Mouse (Mus musculus) heart, embryonic 16.5 days (tissue): ENCODE data around the gene Elmod3. TPM values are rescaled to one million over a fixed set of nuclear protein-coding genes. Genes with fewer than 3 reads are reported as not detected.
A peak's percentile ranks its signal among the peaks of the same experiment; 100 is the strongest.

ENCODE experiments used
- ATAC-seq: fragments of 200-750 bp; cut with Nextera tagmentation; replicated peaks from 2 replicates; pipeline ENCODE4 v1.8.0; 2017; ENCODE audit warnings: moderate number of reproducible peaks; ENCODE audit not compliant: insufficient read depth, low FRiP score; ENCODE audit errors: extremely low read depth
- H3K27ac ChIP-seq: fragments of 300-500 bp; sonication (generic); 2 replicates; pipeline ENCODE4 v1.5.1; 2014; ENCODE audit warnings: mild to moderate bottlenecking, low read length, control low read depth, moderate library complexity
- H3K27me3 ChIP-seq: fragments of 300-500 bp; sonication (generic); 2 replicates; pipeline ENCODE4 v1.6.1; 2014; ENCODE audit warnings: low read length, mixed read lengths; ENCODE audit not compliant: control insufficient read depth, insufficient read depth
- H3K36me3 ChIP-seq: fragments of 300-500 bp; sonication (generic); 2 replicates; pipeline ENCODE4 v1.6.1; 2014; ENCODE audit not compliant: control insufficient read depth, insufficient read depth
- H3K4me1 ChIP-seq: fragments of 300-500 bp; sonication (generic); 2 replicates; pipeline ENCODE4 v1.6.1; 2014; ENCODE audit warnings: low read length, mixed read lengths; ENCODE audit not compliant: control insufficient read depth, insufficient read depth
- H3K4me2 ChIP-seq: fragments of 300-500 bp; sonication (generic); 2 replicates; pipeline ENCODE4 v1.6.1; 2014; ENCODE audit warnings: low read depth, mild to moderate bottlenecking, control low read depth, low read length
- H3K4me3 ChIP-seq: fragments of 300-500 bp; sonication (generic); 2 replicates; pipeline ENCODE4 v1.5.1; 2014; ENCODE audit warnings: mild to moderate bottlenecking, control low read depth, low read length
- H3K9ac ChIP-seq: fragments of 300-500 bp; sonication (generic); 2 replicates; pipeline ENCODE4 v1.6.1; 2014; ENCODE audit warnings: low read length, control low read depth
- H3K9me3 ChIP-seq: fragments of 300-500 bp; sonication (generic); replicated peaks from 2 replicates; pipeline ENCODE4 v1.6.1; 2016; ENCODE audit warnings: low read length; ENCODE audit not compliant: control insufficient read depth
- WGBS: fragments of 180-500 bp; shearing (Covaris S2); extraction: QIAGEN DNeasy Blood & Tissue Kit; methylation state at CpG from one replicate; pipeline ENCODE4 v1.1.7; 2014; 5-methylcytosine and 5-hydroxymethylcytosine counted together
- polyA plus RNA-seq: library from polyadenylated mRNA; unstranded; fragments of >200 nt; fragmentation: Nextera tagmentation; extraction: Ambion mirVana; gene quantifications from 2 replicates; pipeline ENCODE4 v1.2.1, GENCODE M21; 2015

Gene Elmod3
- polyA plus RNA-seq, 1 experiment from 2014 or later = 13.8 TPM

- no peaks in the 10 kb centered on the region for H3K9me3 ChIP-seq
- peak within 1 kb of the TSS; percentile 83 for H3K27ac ChIP-seq
- H3K4me1 ChIP-seq = peaks cover 25% of the 10 kb centered on the region
- peak within 1 kb of the TSS; percentile 88 for H3K4me2 ChIP-seq
- no peaks in the 10 kb centered on the region for H3K27me3 ChIP-seq
- peak within 1 kb of the TSS; percentile 84 for H3K4me3 ChIP-seq
- ATAC-seq = peak; percentile 95
- H3K9ac ChIP-seq = peak within 1 kb of the TSS; percentile 77
- under 1% methylated on average over 41 of the region's 41 CpGs for WGBS
- H3K36me3 ChIP-seq = peaks cover 8% of the 10 kb centered on the region
Measured at GRCm38 (mm10) chr6:72616643-72617288, 18.6 kb upstream of the Elmod3 start, which contains the start of gene Tgoln1. TSS of gene Tgoln1 (minus strand) at chr6:72617000.

GRCm38 (mm10) chr6:72615561-72616375, 17.6 kb upstream of the Elmod3 start:
- peak overlapping the region; percentile 77 for H3K9ac ChIP-seq
- H3K36me3 ChIP-seq = peaks cover 12% of the 10 kb centered on the region
- H3K9me3 ChIP-seq = no peaks in the 10 kb centered on the region
- no peak for ATAC-seq
- H3K4me2 ChIP-seq = peak overlapping the region; percentile 88
- peak overlapping the region; percentile 84 for H3K4me3 ChIP-seq
- 18% methylated on average over 25 of the region's 25 CpGs for WGBS
- H3K27ac ChIP-seq = no peak overlapping the region; the same call in 1 of the 2 replicates
- no peaks in the 10 kb centered on the region for H3K27me3 ChIP-seq
- peaks cover 25% of the 10 kb centered on the region for H3K4me1 ChIP-seq

GRCm38 (mm10) chr6:72615151-72615550, 16.9 kb upstream of the Elmod3 start:
- Histone ChIP-seq H3K9me3 (no peaks in the 10 kb centered on the region), H3K4me1 (peaks cover 25% of the 10 kb centered on the region), H3K4me3 (peak overlapping the region; percentile 84), H3K4me2 (peak overlapping the region; percentile 88), H3K27me3 (no peaks in the 10 kb centered on the region), H3K27ac (no peak overlapping the region), H3K36me3 (peaks cover 12% of the 10 kb centered on the region), H3K9ac (peak overlapping the region; percentile 77)
- WGBS = 50% methylated on average over 2 of the region's 2 CpGs
- no peak for ATAC-seq

GRCm38 (mm10) chr6:72610261-72610660, 12.0 kb upstream of the Elmod3 start:
- 48% methylated on average over 4 of the region's 4 CpGs for whole genome bisulfite sequencing
- Histone ChIP-seq H3K4me1 (peaks cover 12% of the 10 kb centered on the region), H3K9me3 (no peaks in the 10 kb centered on the region), H3K27me3 (no peaks in the 10 kb centered on the region), H3K27ac (no peak overlapping the region), H3K4me3 (no peak overlapping the region), H3K9ac (no peak overlapping the region), H3K4me2 (no peak overlapping the region), H3K36me3 (peaks cover 38% of the 10 kb centered on the region)
- no peak for ATAC-seq

GRCm38 (mm10) chr6:72608662-72609184, 10.5 kb upstream of the Elmod3 start:
- H3K27ac ChIP-seq = no peak overlapping the region
- 95% methylated on average over 4 of the region's 4 CpGs for WGBS
- no peak overlapping the region for H3K4me2 ChIP-seq
- no peaks in the 10 kb centered on the region for H3K9me3 ChIP-seq
- no peak for ATAC-seq
- H3K36me3 ChIP-seq = peaks cover 49% of the 10 kb centered on the region
- H3K9ac ChIP-seq = no peak overlapping the region
- no peaks in the 10 kb centered on the region for H3K27me3 ChIP-seq
- H3K4me1 ChIP-seq = no peaks in the 10 kb centered on the region
- no peak overlapping the region for H3K4me3 ChIP-seq

GRCm38 (mm10) chr6:72607676-72608075, 9.5 kb upstream of the Elmod3 start:
- no peaks in the 10 kb centered on the region for H3K27me3 ChIP-seq
- peaks cover 43% of the 10 kb centered on the region for H3K36me3 ChIP-seq
- no peak overlapping the region for H3K4me2 ChIP-seq
- no peak overlapping the region for H3K4me3 ChIP-seq
- H3K9me3 ChIP-seq = no peaks in the 10 kb centered on the region
- H3K9ac ChIP-seq = no peak overlapping the region
- no peaks in the 10 kb centered on the region for H3K4me1 ChIP-seq
- WGBS = 80% methylated on average over 5 of the region's 5 CpGs
- no peak overlapping the region for H3K27ac ChIP-seq
- no peak for ATAC-seq

GRCm38 (mm10) chr6:72607060-72607459, 8.8 kb upstream of the Elmod3 start:
- WGBS = 85% methylated on average over 4 of the region's 4 CpGs
- no peak overlapping the region for H3K9ac ChIP-seq
- H3K27me3 ChIP-seq = no peaks in the 10 kb centered on the region
- no peaks in the 10 kb centered on the region for H3K4me1 ChIP-seq
- H3K4me2 ChIP-seq = no peak overlapping the region
- no peak for ATAC-seq
- H3K27ac ChIP-seq = no peak overlapping the region
- H3K9me3 ChIP-seq = no peaks in the 10 kb centered on the region
- no peak overlapping the region for H3K4me3 ChIP-seq
- peaks cover 43% of the 10 kb centered on the region for H3K36me3 ChIP-seq

GRCm38 (mm10) chr6:72604066-72604465, 5.9 kb upstream of the Elmod3 start:
- Histone ChIP-seq H3K36me3 (peaks cover 33% of the 10 kb centered on the region), H3K4me1 (peaks cover 3% of the 10 kb centered on the region; the same call in 1 of the 2 replicates)
- ATAC-seq = no peak

GRCm38 (mm10) chr6:72601732-72602131, 3.5 kb upstream of the Elmod3 start:
- H3K4me2 ChIP-seq = no peak overlapping the region
- no peak overlapping the region for H3K9ac ChIP-seq
- no peaks in the 10 kb centered on the region for H3K27me3 ChIP-seq
- no peaks in the 10 kb centered on the region for H3K9me3 ChIP-seq
- H3K4me3 ChIP-seq = no peak overlapping the region
- no peak for ATAC-seq
- H3K36me3 ChIP-seq = peaks cover 24% of the 10 kb centered on the region
- peaks cover 14% of the 10 kb centered on the region for H3K4me1 ChIP-seq
- 50% methylated on average over 1 of the region's 1 CpGs for WGBS
- no peak overlapping the region for H3K27ac ChIP-seq

More at GRCm38 (mm10) chr6:72604066-72604465, 5.9 kb upstream of the Elmod3 start:
- Histone ChIP-seq H3K4me2 (no peak overlapping the region), H3K9ac (no peak overlapping the region), H3K4me3 (no peak overlapping the region), H3K9me3 (no peaks in the 10 kb centered on the region), H3K27ac (no peak overlapping the region), H3K27me3 (no peaks in the 10 kb centered on the region)
- WGBS = 85% methylated on average over 2 of the region's 2 CpGs
